Mouse (Mus musculus) erythroid progenitor cell, adult 5-6 weeks (primary cell): ENCODE data around the gene Fkbp6. TPM values are rescaled to one million over a fixed set of nuclear protein-coding genes. Genes with fewer than 3 reads are reported as not detected.
A peak's percentile ranks its signal among the peaks of the same experiment; 100 is the strongest.

Experiments used
- ATAC-seq: replicated peaks from 2 replicates; pipeline ENCODE4 v1.8.0; 2016; ENCODE audit warnings: moderate number of reproducible peaks, mild to moderate bottlenecking, moderate TSS enrichment, inconsistent platforms; ENCODE audit not compliant: poor library complexity, low FRiP score, severe bottlenecking
- total RNA-seq, 2 experiments: library from RNA; stranded (forward) in 1 of 2; stranded (reverse) in 1 of 2; fragments of 150-400 nt in 1 of 2; fragments of 186-747, 209-891 nt in 1 of 2; gene quantifications; 2 replicates each; pipeline versions ENCODE4 v1.2.3 to v1.2.4; 2015 to 2017; ENCODE audit warnings: low replicate concordance in 2 of 2

Gene Fkbp6
- total RNA-seq, 2 experiments from 2014 or later = not detected

DNA sequence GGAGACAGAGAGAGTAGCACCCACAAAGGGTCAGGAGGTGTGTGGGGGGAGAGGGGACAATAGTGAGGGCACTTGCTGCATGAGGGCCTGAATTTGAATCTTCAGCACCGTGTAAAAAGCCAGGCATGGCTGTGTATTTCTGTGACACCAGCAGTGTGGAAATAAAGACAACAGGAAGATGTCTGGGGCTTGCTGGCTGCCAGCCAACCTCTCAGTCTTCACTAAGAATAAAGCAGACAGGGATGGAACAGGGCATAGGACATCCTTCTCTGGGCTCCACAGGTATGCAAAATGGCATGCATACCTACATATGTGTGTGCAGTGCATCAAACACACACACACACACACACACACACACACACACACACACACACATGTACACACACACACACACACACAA lies 6.2 kb upstream of the Fkbp6 start:
- ATAC-seq = no peak

DNA sequence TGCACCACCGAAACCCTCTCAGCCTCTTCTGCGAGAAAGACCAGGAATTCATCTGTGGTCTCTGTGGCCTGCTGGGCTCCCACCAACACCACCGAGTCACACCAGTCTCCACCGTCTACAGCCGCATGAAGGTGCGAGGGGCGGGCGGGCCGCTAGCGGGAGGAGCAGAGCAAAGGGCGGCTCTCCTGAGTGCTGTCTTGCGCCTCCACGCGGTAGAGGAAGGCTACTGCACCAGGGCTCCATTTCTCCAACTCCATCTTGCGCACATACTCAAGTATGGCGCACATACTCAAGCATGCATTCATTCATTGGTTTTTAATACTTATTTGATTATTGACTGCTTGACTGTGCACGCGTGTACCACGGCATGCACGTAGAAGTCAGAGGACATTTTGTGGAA lies 3.7 kb upstream of the Fkbp6 start:
- ATAC-seq = no peak

DNA sequence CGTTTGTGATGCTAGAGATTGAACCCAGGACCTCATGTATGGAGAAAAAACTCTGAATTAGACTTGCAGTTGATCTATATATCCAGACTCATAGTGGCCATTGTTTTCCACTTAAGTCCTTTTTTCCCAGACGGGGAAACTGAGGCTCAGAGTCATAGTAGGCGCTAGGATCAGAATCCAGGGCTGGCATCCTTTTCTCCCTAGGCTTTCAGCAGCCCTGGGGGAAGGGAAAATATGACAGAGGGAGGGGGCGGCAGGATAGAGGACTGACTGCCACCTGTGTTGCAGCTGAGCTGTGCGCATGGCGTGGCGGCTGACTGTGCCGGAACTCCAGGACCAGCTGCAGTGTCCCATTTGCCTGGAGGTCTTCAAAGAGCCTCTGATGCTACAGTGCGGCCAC lies 3.2 kb upstream of the Fkbp6 start, which contains the start of gene Trim50:
TSS of gene Trim50 (plus strand) at position 301 of the 400 bp plus-strand sequence.
- ATAC-seq = no peak

DNA sequence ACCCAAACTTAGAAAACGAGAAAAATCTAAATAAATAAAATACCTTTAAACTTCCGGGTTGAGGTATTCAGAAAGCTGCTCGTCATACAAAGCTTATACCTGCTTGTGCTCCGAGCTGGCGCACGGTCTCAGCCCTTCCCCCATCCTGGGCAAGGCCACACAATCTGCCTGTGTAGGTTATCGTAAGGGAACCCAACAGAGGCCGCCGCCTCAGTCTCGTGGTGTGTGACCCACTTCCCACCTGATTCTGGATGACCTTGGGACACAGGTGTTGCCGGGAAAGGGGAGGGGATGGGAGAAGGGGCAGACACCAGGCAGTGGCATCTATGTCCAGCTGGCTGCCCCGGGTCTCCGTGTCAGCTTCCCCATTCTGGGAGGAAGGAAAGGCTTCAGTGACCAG lies 1.8 kb upstream of the Fkbp6 start:
- no peak for ATAC-seq

DNA sequence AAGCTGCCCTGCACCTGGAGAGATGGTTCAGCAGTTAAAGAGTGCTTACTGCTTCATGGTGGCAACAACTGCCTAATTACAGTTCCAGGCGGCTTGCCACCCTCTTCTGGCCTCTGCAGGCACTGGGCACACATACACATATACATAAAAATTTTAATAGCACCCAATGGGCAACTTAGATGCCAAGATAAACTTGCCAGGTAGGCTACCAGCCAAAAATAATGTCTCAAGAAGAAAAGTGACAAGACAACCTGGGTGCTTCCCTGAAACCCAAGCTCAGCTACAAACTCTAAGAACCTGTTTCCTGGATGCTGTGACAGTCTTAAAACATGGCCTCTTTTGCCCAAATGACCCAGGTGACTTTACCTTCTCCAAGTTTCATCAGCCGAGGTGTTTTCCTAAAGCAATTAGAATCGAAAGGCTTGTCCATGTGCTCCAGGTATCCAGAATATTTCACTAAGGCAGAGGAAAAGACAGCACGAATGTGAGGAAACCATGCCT lies 2.3 kb downstream of the Fkbp6 start:
- ATAC-seq = no peak

DNA sequence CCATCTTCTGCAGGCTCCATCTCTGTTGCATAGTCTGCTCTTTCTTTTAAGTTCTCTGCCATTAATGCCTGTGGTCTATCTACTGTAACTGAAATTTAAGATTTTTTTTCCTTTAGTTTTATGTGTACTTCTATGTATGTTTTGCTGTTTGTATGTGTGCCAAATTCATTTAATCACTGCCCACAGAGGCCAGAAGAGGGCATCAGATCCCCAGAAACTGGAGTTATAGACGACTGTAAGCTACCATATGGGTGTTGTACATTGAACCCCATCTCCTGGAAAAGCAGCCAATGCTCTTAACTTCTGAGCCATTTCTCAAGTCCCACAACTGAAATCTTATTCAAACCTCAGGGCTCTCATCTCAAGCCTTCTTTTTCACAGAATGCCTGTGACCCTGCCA lies 3.4 kb downstream of the Fkbp6 start:
- no peak for ATAC-seq

DNA sequence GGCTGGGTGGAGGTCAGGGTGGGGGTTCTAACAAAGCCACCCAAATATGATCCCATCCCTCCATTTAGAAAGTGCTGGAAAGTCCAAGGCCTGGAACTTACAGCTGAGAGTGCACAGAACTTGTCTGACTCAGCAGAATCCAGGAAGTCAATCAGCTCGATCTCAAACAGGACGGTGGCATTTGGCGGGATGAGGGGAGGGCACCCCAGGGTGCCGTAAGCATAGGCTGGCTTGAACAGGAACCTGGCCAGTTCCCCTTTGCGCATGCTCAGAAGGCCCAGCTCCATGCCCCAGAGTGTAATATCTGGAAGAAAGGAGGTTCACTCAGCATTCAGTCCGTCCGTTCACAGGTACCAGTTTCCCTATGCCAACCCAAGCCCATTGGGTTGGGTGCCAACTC lies 3.9 kb downstream of the Fkbp6 start:
- ATAC-seq = peak; percentile 61; the same call in 1 of the 2 replicates

DNA sequence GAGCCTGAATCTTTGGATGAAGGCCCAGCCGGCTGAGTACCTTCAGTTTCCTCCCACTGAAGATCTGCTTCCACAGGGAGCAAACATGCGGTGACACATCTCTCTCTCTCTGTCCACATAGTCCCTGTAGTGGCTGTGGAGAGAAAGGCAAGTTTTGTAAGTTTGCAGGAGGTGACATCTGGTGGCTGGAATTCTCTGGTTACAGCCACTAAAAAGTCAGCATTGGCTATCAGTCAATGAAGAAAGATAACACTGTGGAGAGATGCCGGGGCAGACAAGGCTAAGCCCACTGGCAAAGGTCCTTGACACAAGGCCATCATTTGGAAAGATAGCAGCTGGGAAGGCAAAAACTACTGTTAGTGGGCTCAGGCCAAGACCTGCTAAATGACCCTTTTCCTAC lies 12.3 kb downstream of the Fkbp6 start:
- no peak for ATAC-seq

DNA sequence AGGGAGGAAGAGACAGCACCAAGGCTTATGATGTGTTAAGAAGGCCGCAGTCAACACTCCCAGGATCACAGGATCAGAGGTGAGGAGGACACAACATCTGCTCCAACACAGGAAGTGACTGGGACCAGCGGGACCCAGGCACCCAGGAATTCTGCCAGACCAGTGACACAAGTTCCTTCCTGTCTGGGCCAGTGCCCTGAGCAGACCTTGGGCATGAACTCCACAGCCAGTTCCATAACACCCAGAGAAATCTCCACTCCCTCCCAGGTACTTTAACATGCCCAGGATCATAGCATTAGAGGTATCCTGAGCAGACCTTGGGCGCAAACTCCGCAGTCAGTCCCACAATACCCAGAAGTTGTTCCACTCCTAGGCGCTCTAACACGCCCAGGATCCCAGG lies 18.7 kb downstream of the Fkbp6 start:
- no peak for ATAC-seq

DNA sequence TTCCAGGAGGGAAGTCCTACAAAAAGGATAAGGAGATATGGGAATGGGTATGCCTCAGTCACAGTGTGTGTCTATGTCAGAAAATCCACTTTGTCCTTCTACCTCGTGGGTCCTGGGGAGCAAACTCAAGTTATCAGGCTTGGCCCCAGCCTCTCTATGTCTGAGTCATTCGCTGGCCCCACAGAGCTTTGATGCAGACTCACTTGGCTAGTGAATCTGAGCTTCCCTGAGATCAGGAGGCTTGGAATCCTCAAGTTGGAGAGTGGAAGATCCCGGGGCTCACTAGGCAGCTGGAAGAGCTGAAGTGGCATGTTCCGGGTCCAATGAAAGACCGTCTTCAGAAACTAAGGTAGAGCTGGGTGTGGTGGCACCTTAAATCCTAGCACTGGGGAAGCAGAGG lies 19.6 kb downstream of the Fkbp6 start:
- ATAC-seq = no peak

DNA sequence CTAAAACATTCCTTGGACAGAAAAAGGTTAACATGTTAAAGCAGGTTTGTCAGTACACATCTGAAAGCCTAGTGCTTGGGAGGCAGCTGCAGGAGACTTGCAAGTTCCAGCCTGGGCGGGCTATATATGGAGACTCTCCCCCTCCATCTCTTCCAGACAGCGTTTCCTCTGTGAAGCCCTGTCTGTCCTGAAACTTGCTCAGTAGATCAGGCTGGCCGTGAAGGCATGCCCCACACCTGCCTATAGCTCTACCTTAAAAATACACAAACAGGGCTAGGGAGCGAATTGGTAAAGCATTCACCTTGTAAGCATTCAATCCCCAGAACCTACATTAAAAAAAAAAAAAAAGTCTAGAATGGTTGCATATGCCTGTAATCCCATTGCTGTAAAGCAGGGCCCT lies 20.4 kb downstream of the Fkbp6 start:
- no peak for ATAC-seq

DNA sequence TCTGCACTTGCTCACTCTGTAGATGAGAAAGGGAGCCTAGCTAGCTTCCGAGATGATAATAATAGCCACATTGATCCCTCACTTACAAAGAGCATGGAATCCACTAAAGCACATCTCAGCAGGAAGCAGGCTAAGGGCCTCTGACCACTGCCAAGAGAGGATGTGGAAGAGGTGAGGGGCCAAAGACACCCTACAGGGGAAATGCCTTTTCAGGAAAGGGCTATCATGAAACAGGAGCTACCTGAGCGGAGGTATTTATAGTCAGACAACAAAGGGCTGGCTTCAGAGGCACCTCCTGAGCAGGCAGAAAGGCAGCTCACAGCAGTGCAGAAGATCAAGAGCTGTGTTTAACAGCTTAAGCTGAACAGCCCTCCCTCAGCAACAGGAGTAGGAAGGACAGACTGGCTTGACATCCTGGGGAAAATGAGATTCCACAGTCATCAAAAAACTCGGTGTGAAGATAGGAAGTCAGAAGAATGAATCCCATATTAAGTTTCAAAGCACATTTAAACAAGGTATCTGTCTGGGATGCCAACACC lies 23.7 kb downstream of the Fkbp6 start:
- ATAC-seq = no peak

DNA sequence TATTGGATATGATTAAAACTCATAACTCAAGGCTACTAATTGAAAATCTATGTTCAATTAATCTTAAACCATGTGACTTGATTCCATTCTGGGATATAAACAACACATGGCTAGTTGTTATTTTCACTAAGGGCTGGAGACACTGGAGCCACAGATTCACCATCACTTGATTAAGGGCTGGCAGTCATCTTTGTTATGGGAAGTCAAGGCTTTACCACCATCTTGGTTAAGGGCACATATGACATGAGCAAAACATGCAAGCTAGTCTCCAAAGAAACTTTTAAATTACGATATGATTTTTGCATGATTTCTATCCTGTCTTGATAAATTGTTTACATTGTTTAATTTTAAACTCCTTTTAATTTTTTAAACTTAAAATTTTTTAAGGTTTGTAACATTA lies 27.6 kb downstream of the Fkbp6 start:
- no peak for ATAC-seq

DNA sequence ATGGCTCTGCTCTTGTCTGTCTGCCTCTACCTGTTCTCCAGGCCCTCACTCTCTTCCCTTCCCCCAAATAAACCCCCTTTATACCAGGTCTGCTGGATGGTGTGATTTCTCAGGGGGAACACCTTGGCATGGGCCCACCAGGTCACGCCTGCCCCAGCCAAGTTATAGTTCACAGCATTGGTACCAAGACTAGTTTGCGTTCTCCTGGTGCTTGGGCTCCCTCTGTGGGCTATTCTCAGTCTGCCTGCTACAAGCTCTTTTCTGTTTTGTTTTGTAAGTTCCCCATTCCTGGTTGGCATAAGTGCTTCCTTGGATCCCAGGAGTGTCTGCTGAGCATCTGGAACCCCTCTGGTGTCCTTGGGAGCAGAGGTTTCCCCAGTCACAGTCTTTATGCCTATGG lies 30.0 kb downstream of the Fkbp6 start:
- no peak for ATAC-seq

DNA sequence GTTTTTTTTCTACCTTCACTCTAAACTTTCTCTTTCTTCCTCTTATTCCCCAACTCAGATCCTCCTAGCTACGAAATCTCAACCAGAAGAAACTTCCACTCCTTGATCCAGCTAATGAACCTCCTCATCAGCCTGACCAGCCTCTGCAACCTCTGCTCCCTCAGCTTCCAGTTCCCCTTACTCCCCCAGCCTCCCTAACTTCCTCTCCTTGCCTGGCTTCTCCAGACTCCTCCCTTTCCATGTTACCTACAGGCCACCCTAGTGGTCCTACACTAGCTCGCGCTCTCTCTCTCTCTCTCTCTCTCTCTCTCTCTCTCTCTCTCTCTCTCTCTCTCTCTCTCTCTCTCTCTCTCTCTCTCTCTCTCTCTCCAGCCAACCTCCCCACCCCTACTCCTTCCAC lies 33.7 kb downstream of the Fkbp6 start:
- no peak for ATAC-seq

DNA sequence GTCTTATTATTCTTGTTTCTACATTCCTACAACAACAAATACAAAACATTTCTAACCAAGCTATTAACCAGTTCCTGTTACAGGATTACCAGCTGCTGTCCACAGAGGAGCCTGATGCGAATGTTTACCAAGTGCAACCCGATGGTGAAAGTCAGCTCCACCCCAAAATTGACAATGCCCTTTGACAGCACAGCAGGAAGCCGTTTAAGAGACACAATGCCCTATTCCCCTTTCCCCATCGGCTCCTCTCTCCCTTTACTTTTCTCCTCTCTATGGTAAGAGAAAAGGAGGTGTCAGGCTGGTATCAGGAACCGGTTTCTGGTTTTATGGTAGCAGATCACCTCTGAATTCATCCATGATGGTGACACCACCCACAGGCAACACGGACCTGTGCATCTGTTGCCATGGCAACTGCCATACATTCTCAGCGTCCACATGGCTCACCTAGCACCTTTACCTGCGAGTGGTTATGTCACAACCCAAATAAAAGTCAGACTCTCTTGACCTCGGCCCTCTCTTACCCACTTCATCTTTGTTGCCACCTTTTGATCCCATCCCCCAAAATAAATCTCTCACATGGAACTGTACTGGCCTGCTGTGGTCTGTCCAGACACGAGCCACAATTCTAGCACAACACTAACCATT lies 43.4 kb downstream of the Fkbp6 start:
- ATAC-seq = no peak

DNA sequence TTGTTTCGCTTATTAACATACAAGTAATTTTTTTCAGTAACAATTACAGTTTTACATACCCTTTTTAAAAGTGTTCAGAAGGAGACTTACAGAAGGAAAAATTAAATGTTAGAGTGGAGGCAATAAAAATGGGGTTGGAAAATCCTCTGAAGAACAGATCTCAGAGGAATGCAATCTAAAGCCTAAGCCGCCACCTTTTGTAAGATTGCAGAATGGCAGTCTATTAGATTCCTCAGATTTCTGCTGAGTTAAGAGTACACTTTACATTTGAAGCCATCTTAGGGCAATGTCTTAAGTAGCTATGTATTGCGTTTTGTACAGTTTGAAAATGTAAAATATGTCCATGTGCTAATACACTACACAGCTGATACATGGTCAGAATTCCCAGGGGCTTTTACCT lies 47.4 kb downstream of the Fkbp6 start:
- ATAC-seq = no peak

DNA sequence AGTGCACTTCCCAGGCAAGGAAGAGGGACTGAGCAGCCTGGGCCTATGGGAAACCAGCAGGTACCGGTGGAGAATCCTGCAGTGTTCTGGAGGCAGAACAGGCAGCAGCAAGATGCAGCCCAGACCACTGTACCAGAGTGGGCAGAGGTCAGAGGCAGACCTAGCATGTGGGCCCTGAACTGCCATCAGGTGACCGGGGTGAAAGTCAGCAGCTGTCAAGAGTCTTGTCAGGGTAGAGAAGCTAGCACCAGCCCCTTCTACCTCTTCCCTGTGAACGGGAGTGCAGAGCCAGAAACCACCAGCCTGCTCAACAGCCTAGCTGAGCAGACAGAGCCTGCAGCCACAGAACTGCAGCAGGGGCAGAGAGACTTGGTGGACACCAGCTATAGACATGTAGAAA lies 47.9 kb downstream of the Fkbp6 start:
- no peak for ATAC-seq

DNA sequence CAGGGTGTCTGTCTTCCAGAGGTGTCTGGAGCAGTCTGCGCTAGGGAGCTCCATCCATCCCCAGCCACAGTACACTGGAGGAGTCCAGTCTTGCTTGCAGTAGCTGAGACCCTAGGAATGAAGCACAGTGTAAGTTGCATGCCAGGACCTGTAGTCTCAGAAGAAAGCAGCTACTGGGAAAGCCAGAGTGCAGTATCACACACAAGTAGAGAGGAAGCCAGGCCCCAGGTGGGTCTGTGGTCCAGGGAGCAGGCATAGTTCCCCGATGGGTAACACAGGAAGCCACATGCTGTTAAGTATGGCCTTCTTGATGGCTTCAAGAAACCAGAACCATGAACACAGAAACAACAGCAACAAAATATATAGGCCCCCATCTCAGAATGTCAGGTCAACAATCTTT lies 57.8 kb downstream of the Fkbp6 start:
- ATAC-seq = no peak

DNA sequence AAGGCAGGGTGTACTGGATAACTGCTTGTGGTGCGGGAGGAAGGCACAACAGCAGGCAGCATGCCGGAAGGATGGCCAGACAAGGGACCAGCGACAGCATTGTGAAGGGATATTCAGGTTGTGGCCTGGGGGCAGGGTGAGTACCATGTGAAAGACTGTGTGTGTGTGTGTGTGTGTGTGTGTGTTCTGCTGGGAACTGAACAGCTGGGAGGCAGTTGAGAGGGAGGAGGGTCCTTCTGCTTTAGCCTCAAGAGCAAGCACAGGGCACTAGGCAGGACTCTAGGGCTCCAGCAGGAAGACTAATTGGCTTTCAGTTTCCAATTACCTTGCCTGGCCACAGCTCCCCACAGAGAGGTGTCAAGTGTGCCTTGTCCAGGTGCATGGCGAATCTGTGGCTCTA lies 58.7 kb downstream of the Fkbp6 start:
- ATAC-seq = no peak

DNA sequence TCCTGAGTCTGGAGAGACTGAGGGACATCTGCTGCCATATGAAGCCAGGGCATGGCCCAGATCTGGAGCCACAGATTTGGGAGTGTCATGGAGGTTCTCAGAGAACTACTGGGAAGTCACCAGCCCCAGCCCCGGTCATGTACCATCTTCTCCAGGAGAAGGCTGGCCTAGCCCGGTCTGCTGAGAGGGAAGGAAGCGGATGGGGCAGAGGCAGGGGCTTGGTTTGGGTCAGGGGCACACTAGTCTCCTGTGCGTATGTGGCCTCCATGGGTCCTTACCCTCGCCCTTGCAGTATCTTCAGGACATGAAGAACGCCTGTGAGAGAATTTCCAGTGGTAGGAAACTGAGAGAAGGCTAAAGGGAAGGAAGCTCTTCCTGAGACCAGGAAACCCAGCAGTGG lies 59.1 kb downstream of the Fkbp6 start:
- ATAC-seq = no peak

DNA sequence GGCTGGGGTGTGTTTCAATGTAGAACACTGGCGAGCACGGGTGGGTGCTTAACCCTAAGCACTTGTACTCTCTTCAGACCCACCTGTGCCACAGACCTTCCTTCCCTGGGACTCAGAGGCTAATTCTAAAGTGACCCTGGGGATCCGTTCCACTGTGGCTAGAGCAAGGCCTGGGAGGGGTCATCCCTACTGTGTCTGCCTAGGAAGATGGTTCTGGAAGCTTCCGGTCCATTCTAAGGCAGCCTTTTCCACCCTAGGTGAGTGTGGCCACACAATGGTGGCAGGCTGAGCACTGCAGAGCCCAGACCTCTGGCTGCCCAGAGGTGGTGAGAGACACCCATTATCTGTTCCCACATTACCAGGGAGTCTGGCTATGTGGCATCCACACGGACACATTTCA lies 62.9 kb downstream of the Fkbp6 start:
- no peak for ATAC-seq
